Mouse (Mus musculus) embryonic facial prominence, embryonic 11.5 days (tissue): Measurements from ENCODE around the gene Rbpj. TPM values are rescaled to one million over a fixed set of nuclear protein-coding genes. Genes with fewer than 3 reads are reported as not detected.

Experiments
- ATAC-seq: fragments of 200-750 bp; cut with Nextera tagmentation; replicated peaks from 2 replicates; pipeline ENCODE4 v1.8.0; 2017; ENCODE audit warnings: low read depth; ENCODE audit not compliant: insufficient number of reproducible peaks, low FRiP score, low TSS enrichment
- DNase-seq: peaks from one replicate; pipeline ENCODE4 v3.0.0-alpha.2; 2015; ENCODE audit warnings: low spot score
- H3K27ac ChIP-seq: fragments of 300-500 bp; sonication (generic); replicated peaks from 2 replicates; pipeline ENCODE4 v1.5.1; 2014; ENCODE audit warnings: mild to moderate bottlenecking, low read depth, low read length, control low read depth
- H3K27me3 ChIP-seq: fragments of 300-500 bp; sonication (generic); 2 replicates; pipeline ENCODE4 v1.6.1; 2014; ENCODE audit warnings: mild to moderate bottlenecking, low read length, moderate library complexity, mixed read lengths; ENCODE audit not compliant: control insufficient read depth, insufficient read depth
- H3K36me3 ChIP-seq: fragments of 300-500 bp; sonication (generic); replicated peaks from 2 replicates; pipeline ENCODE4 v1.6.1; 2014; ENCODE audit warnings: low read depth, mild to moderate bottlenecking, low read length, moderate library complexity, mixed read lengths; ENCODE audit not compliant: control insufficient read depth, insufficient read depth
- H3K4me1 ChIP-seq: fragments of 300-500 bp; sonication (generic); 2 replicates; pipeline ENCODE4 v1.6.1; 2014; ENCODE audit warnings: low read length, mixed read lengths; ENCODE audit not compliant: control insufficient read depth, insufficient read depth
- H3K4me2 ChIP-seq: fragments of 300-500 bp; sonication (generic); 2 replicates; pipeline ENCODE4 v1.6.1; 2014; ENCODE audit warnings: low read depth, mild to moderate bottlenecking, control low read depth, low read length, moderate library complexity
- H3K4me3 ChIP-seq: fragments of 300-500 bp; sonication (generic); 2 replicates; pipeline ENCODE4 v1.5.1; 2014; ENCODE audit warnings: low read depth, low read length, control low read depth
- H3K9ac ChIP-seq: fragments of 300-500 bp; sonication (generic); replicated peaks from 2 replicates; pipeline ENCODE4 v1.6.1; 2014; ENCODE audit warnings: mild to moderate bottlenecking, control low read depth, low read length
- H3K9me3 ChIP-seq: fragments of 300-500 bp; sonication (generic); replicated peaks from 2 replicates; pipeline ENCODE4 v1.6.1; 2016; ENCODE audit warnings: mild to moderate bottlenecking, low read length, inconsistent platforms, mixed read lengths; ENCODE audit not compliant: control insufficient read depth
- WGBS: fragments of 180-500 bp; shearing (Covaris S2); extraction: QIAGEN DNeasy Blood & Tissue Kit; methylation state at CpG from one replicate; pipeline ENCODE4 v1.1.7; 2014; 5-methylcytosine and 5-hydroxymethylcytosine counted together
- polyA plus RNA-seq: library from polyadenylated mRNA; unstranded; fragments of >200 nt; fragmentation: Nextera tagmentation; extraction: Ambion mirVana; gene quantifications from 2 replicates; pipeline ENCODE4 v1.2.1, GENCODE M21; 2014

Gene Rbpj
- polyA plus RNA-seq, 1 experiment from 2014 or later: 68.5 TPM

GRCm38 (mm10) chr5:53472485-53472884 lies 6.5 kb downstream of the Rbpj start:
- Histone ChIP-seq H3K4me3 (no peak overlapping the region), H3K4me2 (no peak overlapping the region), H3K9me3 (no peaks in the 10 kb centered on the region), H3K9ac (no peak overlapping the region), H3K36me3 (no peaks in the 10 kb centered on the region), H3K27me3 (no peaks in the 10 kb centered on the region), H3K27ac (no peak overlapping the region), H3K4me1 (no peaks in the 10 kb centered on the region; the same call in 1 of the 2 replicates)
- no peak for DNase-seq
- ATAC-seq: no peak
- 66% methylated on average over 11 of the region's 11 CpGs for WGBS

- no peaks in the 10 kb centered on the region for H3K9me3 ChIP-seq
- H3K4me1 ChIP-seq: no peaks in the 10 kb centered on the region
- H3K4me3 ChIP-seq: no peak overlapping the region
- no peaks in the 10 kb centered on the region for H3K27me3 ChIP-seq
- DNase-seq (no peak), ATAC-seq (no peak)
- no peaks in the 10 kb centered on the region for H3K36me3 ChIP-seq
- H3K9ac ChIP-seq: no peak overlapping the region
- H3K27ac ChIP-seq: no peak overlapping the region
- no peak overlapping the region for H3K4me2 ChIP-seq
- WGBS: 83% methylated on average over 6 of the region's 6 CpGs
Observed at GRCm38 (mm10) chr5:53479161-53479560, 13.2 kb downstream of the Rbpj start.

GRCm38 (mm10) chr5:53479891-53480290 lies 13.9 kb downstream of the Rbpj start:
- Histone ChIP-seq H3K4me3 (no peak overlapping the region), H3K27me3 (no peaks in the 10 kb centered on the region), H3K9ac (no peak overlapping the region), H3K4me2 (no peak overlapping the region), H3K9me3 (no peaks in the 10 kb centered on the region), H3K27ac (no peak overlapping the region), H3K4me1 (no peaks in the 10 kb centered on the region), H3K36me3 (no peaks in the 10 kb centered on the region)
- DNase-seq (no peak), ATAC-seq (no peak)
- WGBS: 64% methylated on average over 5 of the region's 5 CpGs

GRCm38 (mm10) chr5:53481021-53481420 lies 15.1 kb downstream of the Rbpj start:
- H3K9ac ChIP-seq: no peak overlapping the region
- no peak for ATAC-seq
- WGBS: 86% methylated on average over 2 of the region's 2 CpGs

GRCm38 (mm10) chr5:53485069-53485628 lies 19.2 kb downstream of the Rbpj start:
- H3K9ac ChIP-seq: no peak overlapping the region
- H3K4me1 ChIP-seq: no peaks in the 10 kb centered on the region
- no peaks in the 10 kb centered on the region for H3K36me3 ChIP-seq
- no peak overlapping the region for H3K4me2 ChIP-seq
- WGBS: 80% methylated on average over 6 of the region's 6 CpGs
- no peak for ATAC-seq
- DNase-seq: no peak
- H3K4me3 ChIP-seq: no peak overlapping the region
- no peaks in the 10 kb centered on the region for H3K27me3 ChIP-seq
- no peaks in the 10 kb centered on the region for H3K9me3 ChIP-seq
- H3K27ac ChIP-seq: no peak overlapping the region

More at GRCm38 (mm10) chr5:53481021-53481420, 15.1 kb downstream of the Rbpj start:
- DNase-seq: no peak
- Histone ChIP-seq H3K4me1 (no peaks in the 10 kb centered on the region), H3K9me3 (no peaks in the 10 kb centered on the region), H3K36me3 (no peaks in the 10 kb centered on the region), H3K4me2 (no peak overlapping the region), H3K27ac (no peak overlapping the region), H3K27me3 (no peaks in the 10 kb centered on the region), H3K4me3 (no peak overlapping the region)

- Histone ChIP-seq H3K9ac (no peak overlapping the region), H3K27me3 (no peaks in the 10 kb centered on the region), H3K4me3 (no peak overlapping the region), H3K4me2 (no peak overlapping the region), H3K9me3 (no peaks in the 10 kb centered on the region), H3K27ac (no peak overlapping the region), H3K4me1 (no peaks in the 10 kb centered on the region), H3K36me3 (no peaks in the 10 kb centered on the region)
- no peak for DNase-seq
- no peak for ATAC-seq
- 82% methylated on average over 9 of the region's 9 CpGs for WGBS
Observed at GRCm38 (mm10) chr5:53485934-53486475, 20.1 kb downstream of the Rbpj start.

GRCm38 (mm10) chr5:53486966-53487592 lies 21.1 kb downstream of the Rbpj start:
- 50% methylated on average over 11 of the region's 11 CpGs for WGBS
- ATAC-seq (no peak; the same call in 1 of the 2 replicates), DNase-seq (no peak)
- no peak overlapping the region for H3K4me2 ChIP-seq
- H3K36me3 ChIP-seq: no peaks in the 10 kb centered on the region
- no peaks in the 10 kb centered on the region for H3K4me1 ChIP-seq
- no peaks in the 10 kb centered on the region for H3K9me3 ChIP-seq
- no peak overlapping the region for H3K9ac ChIP-seq
- H3K4me3 ChIP-seq: no peak overlapping the region
- H3K27ac ChIP-seq: no peak overlapping the region
- no peaks in the 10 kb centered on the region for H3K27me3 ChIP-seq

GRCm38 (mm10) chr5:53490697-53491099 lies 24.7 kb downstream of the Rbpj start:
- no peak overlapping the region for H3K27ac ChIP-seq
- H3K9me3 ChIP-seq: no peaks in the 10 kb centered on the region
- H3K4me3 ChIP-seq: no peak overlapping the region
- DNase-seq (no peak), ATAC-seq (no peak)
- H3K4me2 ChIP-seq: no peak overlapping the region
- H3K9ac ChIP-seq: no peak overlapping the region
- H3K36me3 ChIP-seq: no peaks in the 10 kb centered on the region
- no peaks in the 10 kb centered on the region for H3K27me3 ChIP-seq
- H3K4me1 ChIP-seq: no peaks in the 10 kb centered on the region
- WGBS: 27% methylated on average over 5 of the region's 5 CpGs
